21 mouse cellular contexts compared by ENCODE assay signal in genomic region chr1:135532383-135532782, GRCm38 (mm10).
DNase-seq lines count a peak whose midpoint lies in the region; ATAC-seq and TF ChIP-seq lines count a peak whose summit lies in the region.
"Had no signal": no experiment of that assay in that cellular context is flagged by ENCODE, and none has a peak within 500 bp of the region (broad histone marks: within the 10 kb centered on the region; RNA-seq: fewer than 3 reads in every experiment).

No protein-coding gene starts in this region.

- H3K4me1 ChIP-seq in hindbrain, embryonic 16.5 days (ENCODE audit: control insufficient read depth, insufficient read depth, low read depth, low read length): no peaks in the 10 kb centered on the region; the same call in 1 of the 2 replicates
- H3K4me1 ChIP-seq in hindbrain, embryonic 11.5 days (replicated peaks; ENCODE audit: control insufficient read depth, insufficient read depth, low read length): no peaks in the 10 kb centered on the region
- H3K4me1 ChIP-seq in midbrain, embryonic 15.5 days: no peaks in the 10 kb centered on the region
- peaks cover 5% of the 10 kb centered on the region; the same call in 1 of the 2 replicates for H3K4me1 ChIP-seq in midbrain, embryonic 13.5 days (replicated peaks)

- H3K36me3 ChIP-seq in hindbrain, embryonic 16.5 days (ENCODE audit: control insufficient read depth, insufficient read depth, low read length): peaks cover 20% of the 10 kb centered on the region
- H3K36me3 ChIP-seq in hindbrain, embryonic 11.5 days (ENCODE audit: control insufficient read depth, insufficient read depth, low read length): no peaks in the 10 kb centered on the region
- 0 out of 2 replicates have a peak, but pooled peaks cover 9% of the 10 kb centered on the region for H3K36me3 ChIP-seq in midbrain, embryonic 15.5 days (replicated peaks)
- H3K36me3 ChIP-seq in midbrain, embryonic 13.5 days: peaks cover 44% of the 10 kb centered on the region
- H3K36me3 ChIP-seq: G1E had no signal

- H3K4me2 ChIP-seq in hindbrain, embryonic 16.5 days (ENCODE audit: low read length): no peak overlapping the region
- H3K4me2 ChIP-seq in hindbrain, embryonic 11.5 days (replicated peaks; ENCODE audit: low read depth, low read length): no peak overlapping the region
- H3K4me2 ChIP-seq in midbrain, embryonic 15.5 days: no peak overlapping the region
- no peak overlapping the region for H3K4me2 ChIP-seq in midbrain, embryonic 13.5 days (replicated peaks)
- H3K4me2 ChIP-seq: forebrain, embryonic 12.5 days; heart, embryonic 11.5 days; heart, embryonic 15.5 days; hindbrain, embryonic 14.5 days had no signal

- H3K27ac ChIP-seq in gastrocnemius, adult 2 months: peak overlapping the region; percentile 82; the same call in 1 of the 2 replicates
- no peak overlapping the region for H3K27ac ChIP-seq in hindbrain, embryonic 16.5 days (ENCODE audit: low read depth, low read length)
- no peak overlapping the region for H3K27ac ChIP-seq in hindbrain, embryonic 11.5 days (ENCODE audit: low read depth, low read length)
- H3K27ac ChIP-seq in midbrain, embryonic 15.5 days: no peak overlapping the region
- H3K27ac ChIP-seq in midbrain, embryonic 13.5 days: no peak overlapping the region
- H3K27ac ChIP-seq: forebrain, embryonic 12.5 days; heart, embryonic 15.5 days; hindbrain, embryonic 14.5 days had no signal

- H3K27me3 ChIP-seq in hindbrain, embryonic 16.5 days (replicated peaks; ENCODE audit: control insufficient read depth, insufficient read depth, low read length): no peaks in the 10 kb centered on the region
- H3K27me3 ChIP-seq in hindbrain, embryonic 11.5 days (ENCODE audit: control insufficient read depth, insufficient read depth, low read length): no peaks in the 10 kb centered on the region
- no peaks in the 10 kb centered on the region for H3K27me3 ChIP-seq in midbrain, embryonic 15.5 days (replicated peaks)
- no peaks in the 10 kb centered on the region for H3K27me3 ChIP-seq in midbrain, embryonic 13.5 days
- H3K27me3 ChIP-seq: forebrain, embryonic 12.5 days; heart, embryonic 15.5 days had no signal

- no peak overlapping the region for H3K4me3 ChIP-seq in gastrocnemius, adult 2 months
- no peak overlapping the region for H3K4me3 ChIP-seq in hindbrain, embryonic 16.5 days (ENCODE audit: low read length)
- no peak overlapping the region for H3K4me3 ChIP-seq in hindbrain, embryonic 11.5 days (ENCODE audit: low read depth, low read length)
- no peak overlapping the region for H3K4me3 ChIP-seq in midbrain, embryonic 15.5 days
- H3K4me3 ChIP-seq in midbrain, embryonic 13.5 days (replicated peaks): no peak overlapping the region
- H3K4me3 ChIP-seq: forebrain, embryonic 12.5 days; heart, embryonic 15.5 days had no signal

- intact Hi-C loops in gastrocnemius, adult 2 months (cut with DNase I): no loop called here
- intact Hi-C loops in gastrocnemius, postnatal 36 days (cut with DNase I): no loop called here

- TF ChIP-seq CTCF in gastrocnemius, adult 2 months (IDR thresholded peaks at IDR 0.05): no peak

- DNase-seq in adrenal gland, postnatal 10 days: peak; percentile 62
- no peak for DNase-seq in adrenal gland, postnatal 4 days (ENCODE audit: low spot score in 2 of 2)
- DNase-seq in gastrocnemius, adult 2 months: no peak
- DNase-seq in gastrocnemius, postnatal 36 days: no peak
- no peak for DNase-seq in hindbrain, embryonic 11.5 days (ENCODE audit: low spot score)
- DNase-seq: adrenal gland, postnatal 25 days; B cell, adult 2 months; cerebellum, adult 2 months; cerebellum, postnatal 10 days; forebrain, postnatal 0 days; gastrocnemius, postnatal 25 days had no signal

- H3K9ac ChIP-seq in hindbrain, embryonic 16.5 days (ENCODE audit: low read depth, low read length): no peak overlapping the region
- no peak overlapping the region for H3K9ac ChIP-seq in hindbrain, embryonic 11.5 days (ENCODE audit: low read depth, low read length)
- no peak overlapping the region for H3K9ac ChIP-seq in midbrain, embryonic 15.5 days
- no peak overlapping the region for H3K9ac ChIP-seq in midbrain, embryonic 13.5 days (replicated peaks)
- H3K9ac ChIP-seq: forebrain, embryonic 12.5 days; forebrain, postnatal 0 days; heart, embryonic 15.5 days; hindbrain, embryonic 14.5 days had no signal

- no peaks in the 10 kb centered on the region for H3K9me3 ChIP-seq in hindbrain, embryonic 16.5 days (ENCODE audit: control insufficient read depth, low read length)
- H3K9me3 ChIP-seq in hindbrain, embryonic 11.5 days (ENCODE audit: control insufficient read depth, low read length): no peaks in the 10 kb centered on the region
- no peaks in the 10 kb centered on the region for H3K9me3 ChIP-seq in midbrain, embryonic 15.5 days
- H3K9me3 ChIP-seq in midbrain, embryonic 13.5 days: no peaks in the 10 kb centered on the region
- H3K9me3 ChIP-seq: forebrain, embryonic 12.5 days; G1E; heart, embryonic 15.5 days had no signal

- 0 out of 2 replicates have a peak, but pooled peaks have one; percentile 13 for ATAC-seq in hindbrain, embryonic 16.5 days
- no peak for ATAC-seq in hindbrain, embryonic 11.5 days (ENCODE audit: low FRiP score)
- ATAC-seq in midbrain, embryonic 15.5 days (replicated peaks): peak; percentile 28
- ATAC-seq in midbrain, embryonic 13.5 days: no peak
- ATAC-seq: CD4-positive, CD25-positive, alpha-beta regulatory T cell, adult 4 months; forebrain, postnatal 0 days; intestine, embryonic 16.5 days had no signal

- WGBS in hindbrain, embryonic 16.5 days: 90% methylated on average over 23 of the region's 23 CpGs
- WGBS in hindbrain, embryonic 11.5 days: 90% methylated on average over 23 of the region's 23 CpGs
- WGBS in midbrain, embryonic 15.5 days: 89% methylated on average over 23 of the region's 23 CpGs
- 88% methylated on average over 23 of the region's 23 CpGs for WGBS in midbrain, embryonic 13.5 days

Comparison
In these comparisons a context has a peak if more than half of its experiments do, and no peak if none do; other contexts are left out.
1. ATAC-seq: peak in hindbrain, embryonic 16.5 days (single experiment) and midbrain, embryonic 15.5 days (single experiment); none in hindbrain, embryonic 11.5 days (single experiment) and midbrain, embryonic 13.5 days (single experiment).